Mouse (Mus musculus) CH12.LX (cell line): ENCODE data around the gene Ermard. TPM values are rescaled to one million over a fixed set of nuclear protein-coding genes. Genes with fewer than 3 reads are reported as not detected.
A peak's percentile ranks its signal among the peaks of the same experiment; 100 is the strongest.

Experiments used
- DNase-seq: peaks from one replicate; pipeline ENCODE4 v3.0.0-alpha.2; 2013; ENCODE audit errors: extremely low read depth
- H3K27ac ChIP-seq: 2 replicates; pipeline ENCODE4 v1.5.1; 2012; ENCODE audit warnings: low read depth, mild to moderate bottlenecking, control low read depth, moderate library complexity; ENCODE audit not compliant: insufficient read depth
- H3K27me3 ChIP-seq: replicated peaks from 2 replicates; pipeline ENCODE3; 2012; ENCODE audit warnings: inconsistent platforms
- H3K36me3 ChIP-seq, 2 experiments: replicated peaks in 1 of 2; 2 replicates each; pipeline versions ENCODE3 to v1.6.1; 2012; ENCODE audit warnings: inconsistent platforms in 1 of 2, low read length in 1 of 2, mild to moderate bottlenecking in 1 of 2, mixed read lengths in 1 of 2, moderate library complexity in 1 of 2; ENCODE audit not compliant: control insufficient read depth in 1 of 2, insufficient read depth in 1 of 2
- H3K4me1 ChIP-seq, 2 experiments: 2 replicates each; pipeline ENCODE4 v1.6.1; 2012; ENCODE audit warnings: inconsistent platforms in 1 of 2, moderate library complexity in 1 of 2; ENCODE audit not compliant: insufficient read depth in 2 of 2, control insufficient read depth in 1 of 2
- H3K4me2 ChIP-seq: 2 replicates; pipeline ENCODE4 v1.6.1; 2012; ENCODE audit warnings: low read depth, mild to moderate bottlenecking, control low read depth; ENCODE audit not compliant: poor library complexity, insufficient read depth, severe bottlenecking
- H3K4me3 ChIP-seq, 3 experiments: fragments of 150-350 bp in 1 of 3; sonication (generic) in 1 of 3; replicated peaks in 1 of 3; 2 replicates each; pipeline versions ENCODE3 to v1.5.1; 2011 to 2012; ENCODE audit warnings: low read depth in 2 of 3, low read length in 2 of 3, mild to moderate bottlenecking in 2 of 3, moderate library complexity in 2 of 3, control low read depth in 1 of 3, improper control_type of control experiment in 1 of 3, inconsistent platforms in 1 of 3, mixed read lengths in 1 of 3; ENCODE audit not compliant: poor library complexity in 1 of 3
- H3K79me2 ChIP-seq: replicated peaks from 2 replicates; pipeline ENCODE4 v1.6.1; 2012; ENCODE audit warnings: mild to moderate bottlenecking, moderate library complexity; ENCODE audit not compliant: control insufficient read depth, poor library complexity, insufficient read depth, severe bottlenecking; ENCODE audit errors: extremely low read depth
- H3K9ac ChIP-seq: 2 replicates; pipeline ENCODE4 v1.6.1; 2012; ENCODE audit warnings: low read depth, mild to moderate bottlenecking, control low read depth, moderate library complexity; ENCODE audit not compliant: insufficient read depth
- H3K9me3 ChIP-seq: replicated peaks from 2 replicates; pipeline ENCODE3; 2012; ENCODE audit warnings: low read length, inconsistent platforms, mixed read lengths
- BHLHE40 ChIP-seq: IDR thresholded peaks from 2 replicates; pipeline ENCODE4 v1.6.1; 2011; ENCODE audit warnings: mild to moderate bottlenecking, low read depth, low read length, improper control_type of control experiment
- CHD2 ChIP-seq: IDR thresholded peaks from 2 replicates; pipeline ENCODE4 v1.6.1; 2011; ENCODE audit warnings: low read length, improper control_type of control experiment
- CTCF ChIP-seq, 2 experiments: IDR thresholded peaks in 1 of 2; conservative IDR thresholded peaks in 1 of 2; 2 replicates each; pipeline ENCODE4 v1.5.1; 2011 to 2012; ENCODE audit warnings: low read depth in 2 of 2, low read length in 2 of 2, improper control_type of control experiment in 1 of 2, inconsistent platforms in 1 of 2, mild to moderate bottlenecking in 1 of 2, moderate library complexity in 1 of 2
- E2F4 ChIP-seq: IDR thresholded peaks from 2 replicates; pipeline ENCODE4 v1.6.1; 2011; ENCODE audit warnings: low read depth, low read length, improper control_type of control experiment; ENCODE audit not compliant: insufficient replicate concordance
- ELF1 ChIP-seq: IDR thresholded peaks from 2 replicates; pipeline ENCODE4 v1.6.1; 2014; ENCODE audit warnings: low read depth, mild to moderate bottlenecking, inconsistent platforms, low read length, improper control_type of control experiment
- EP300 ChIP-seq: IDR thresholded peaks from 2 replicates; pipeline ENCODE4 v1.6.1; 2011; ENCODE audit warnings: low read length, improper control_type of control experiment
- KAT2A ChIP-seq: IDR thresholded peaks from 2 replicates; pipeline ENCODE4 v1.6.1; 2012; ENCODE audit warnings: low read length, improper control_type of control experiment, inconsistent platforms; ENCODE audit not compliant: insufficient replicate concordance
- MEF2A ChIP-seq: IDR thresholded peaks from 2 replicates; pipeline ENCODE4 v1.6.1; 2014; ENCODE audit warnings: low read depth, mild to moderate bottlenecking, inconsistent platforms, low read length, improper control_type of control experiment, borderline replicate concordance
- MYC ChIP-seq: IDR thresholded peaks from 2 replicates; pipeline ENCODE4 v1.6.1; 2011; ENCODE audit warnings: low read depth, mild to moderate bottlenecking, improper control_type of control experiment, low read length
- NRF1 ChIP-seq: IDR thresholded peaks from 2 replicates; pipeline ENCODE4 v1.6.1; 2014; ENCODE audit warnings: low read depth, mild to moderate bottlenecking, inconsistent platforms, low read length, improper control_type of control experiment, moderate library complexity
- PAX5 ChIP-seq: IDR thresholded peaks from 2 replicates; pipeline ENCODE4 v1.6.1; 2012; ENCODE audit warnings: low read length, inconsistent platforms, mixed read lengths
- POLR2A ChIP-seq: IDR thresholded peaks from 2 replicates; pipeline ENCODE4 v1.6.1; 2011; ENCODE audit warnings: low read depth, mild to moderate bottlenecking, improper control_type of control experiment, low read length
- POLR2AphosphoS2 ChIP-seq: IDR thresholded peaks from 2 replicates; pipeline ENCODE4 v1.6.1; 2011; ENCODE audit warnings: low read depth, low read length, improper control_type of control experiment
- RAD21 ChIP-seq: IDR thresholded peaks from 2 replicates; pipeline ENCODE4 v1.6.1; 2011; ENCODE audit warnings: low read depth, mild to moderate bottlenecking, low read length, improper control_type of control experiment, moderate library complexity
- RCOR1 ChIP-seq: conservative IDR thresholded peaks from 2 replicates; pipeline ENCODE4 v1.6.1; 2012; ENCODE audit warnings: low read depth, mild to moderate bottlenecking, inconsistent platforms, low read length, improper control_type of control experiment
- SMC3 ChIP-seq: IDR thresholded peaks from 2 replicates; pipeline ENCODE4 v1.6.1; 2011; ENCODE audit warnings: low read depth, low read length, improper control_type of control experiment
- UBTF ChIP-seq: IDR thresholded peaks from 2 replicates; pipeline ENCODE4 v1.6.1; 2012; ENCODE audit warnings: low read depth, mild to moderate bottlenecking, inconsistent platforms, low read length, improper control_type of control experiment, moderate library complexity
- USF1 ChIP-seq: IDR thresholded peaks from 2 replicates; pipeline ENCODE4 v1.6.1; 2014; ENCODE audit warnings: low read depth, mild to moderate bottlenecking, inconsistent platforms, low read length, improper control_type of control experiment
- USF2 ChIP-seq: conservative IDR thresholded peaks from 2 replicates; pipeline ENCODE4 v1.6.1; 2011; ENCODE audit warnings: low read depth, low read length, improper control_type of control experiment
- ZKSCAN1 ChIP-seq: IDR thresholded peaks from 2 replicates; pipeline ENCODE4 v1.6.1; 2012; ENCODE audit warnings: low read depth, inconsistent platforms, low read length, improper control_type of control experiment, borderline replicate concordance
- ZMIZ1 ChIP-seq: IDR thresholded peaks from 2 replicates; pipeline ENCODE4 v1.6.1; 2012; ENCODE audit warnings: low read depth, mild to moderate bottlenecking, inconsistent platforms, low read length, improper control_type of control experiment
- dilution Hi-C: fragments of 300-500 bp; cut with MboI; formaldehyde crosslinking; loops from 2 replicates; pipeline ENCODE4 v1.14.3; 2020; ENCODE audit warnings: low sequenced_read_pairs; ENCODE audit not compliant: extremely low pct_unique_long_range_greater_than_20kb, extremely low pct_ligation_motif_present
- in situ Hi-C: fragments of 300-500 bp; cut with MboI; formaldehyde crosslinking; loops from 3 replicates; pipeline ENCODE4 v1.14.3; 2019; ENCODE audit warnings: low sequenced_read_pairs, low pct_ligation_motif_present, low pct_unique_long_range_greater_than_20kb, mixed read lengths
- polyA plus RNA-seq: library from polyadenylated mRNA; unstranded; fragments of >175 nt; gene quantifications from 2 replicates; pipeline ENCODE4 v1.2.1, GENCODE M21; 2012; ENCODE audit warnings: low read depth; ENCODE audit not compliant: insufficient read length
- total RNA-seq, 2 experiments: library from RNA; depleted of rRNA; stranded (reverse); fragments of 300-350 nt in 1 of 2; fragments of >200 nt in 1 of 2; gene quantifications; 2 replicates each; pipeline ENCODE4 v1.2.3; 2012 to 2014

The Ermard gene
- total and polyA plus RNA-seq, 3 experiments = 32.0 to 45.6 (median 38.8) TPM

- Histone ChIP-seq H3K27me3 (no peaks in the 10 kb centered on the region), H3K27ac (no peak overlapping the region), H3K79me2 (no peaks in the 10 kb centered on the region), H3K4me2 (no peak overlapping the region), H3K36me3 (peaks cover 41 to 74% of the 10 kb centered on the region in 2 experiments), H3K9me3 (no peaks in the 10 kb centered on the region), H3K4me3 (no peak overlapping the region)
- in situ Hi-C loops = no loop called here
- DNase-seq = peak; percentile 33
- TF ChIP-seq UBTF = no peak
- TF ChIP-seq PAX5 = no peak
- TF ChIP-seq POLR2AphosphoS2 = no peak
- TF ChIP-seq MEF2A = no peak
- TF ChIP-seq ZMIZ1 = no peak
- TF ChIP-seq POLR2A = no peak
- no peak for TF ChIP-seq ELF1
- TF ChIP-seq CTCF (conservative IDR thresholded peaks at IDR 0.05 in 1 of 2, IDR thresholded peaks at IDR 0.05 in 1 of 2; ENCODE audit: low read depth in 2 of 2, low read length in 2 of 2) = peak; percentile 51 to 72
- TF ChIP-seq MYC = no peak
- TF ChIP-seq CHD2 = no peak
- peak; percentile 62 for TF ChIP-seq SMC3
- TF ChIP-seq BHLHE40 = no peak
- no peak for TF ChIP-seq USF2
- TF ChIP-seq E2F4 = no peak
- peak; percentile 81 for TF ChIP-seq RAD21
- no peak for TF ChIP-seq RCOR1
- TF ChIP-seq ZKSCAN1 = no peak
- no peak for TF ChIP-seq USF1
- TF ChIP-seq, all 38 proteins: peak for 3
- Histone ChIP-seq H3K9ac (no peak overlapping the region), H3K4me1 (no peaks in the 10 kb centered on the region)
- dilution Hi-C loops = no loop called here
Measured at GRCm38 (mm10) chr17:15065391-15066024, 24.5 kb downstream of the Ermard start.

GRCm38 (mm10) chr17:15066066-15066465 is 25.1 kb downstream of the Ermard start:
- no peaks in the 10 kb centered on the region for H3K27me3 ChIP-seq
- no peaks in the 10 kb centered on the region for H3K79me2 ChIP-seq
- peak; percentile 6 for DNase-seq
- no peaks in the 10 kb centered on the region for H3K9me3 ChIP-seq
- TF ChIP-seq SMC3 = no peak
- TF ChIP-seq NRF1 = no peak
- no peak for TF ChIP-seq EP300
- TF ChIP-seq KAT2A = no peak
- no peak for TF ChIP-seq RAD21
- dilution Hi-C loops = no loop called here
- peaks cover 37 to 69% of the 10 kb centered on the region in 2 experiments for H3K36me3 ChIP-seq
- no peak overlapping the region for H3K4me3 ChIP-seq
- H3K27ac ChIP-seq = no peak overlapping the region
- no peaks in the 10 kb centered on the region for H3K4me1 ChIP-seq
- no peak overlapping the region for H3K9ac ChIP-seq
- in situ Hi-C loops = no loop called here
- H3K4me2 ChIP-seq = no peak overlapping the region
